Mouse (Mus musculus): Measurements from ENCODE around the gene Gm21680.
A peak's percentile ranks its signal among the peaks of the same experiment; 100 is the strongest.
"Not testable (repeated sequence)": the region's sequence is repeated elsewhere in the genome, so short reads cannot be mapped to it uniquely, and the experiment has no call there.

Gene Gm21680

GRCm38 (mm10) chr5:25972563-25972962 lies at the start of gene Gm21680:
Gm21680 (minus strand) TSS chr5:25972663.
- DNase-seq, result not testable (repeated sequence)

GRCm38 (mm10) chr5:26007697-26008096 lies 35.2 kb upstream of the Gm21680 start:
- peak; percentile 11 to 68 for DNase-seq

GRCm38 (mm10) chr5:26006937-26007695 lies 34.7 kb upstream of the Gm21680 start:
- peak; percentile 74 to 85 for DNase-seq

- not testable (repeated sequence) for DNase-seq
Observed at GRCm38 (mm10) chr5:26004698-26005097, 32.2 kb upstream of the Gm21680 start, which contains the start of gene Gm1979. Gm1979 (minus strand) TSS chr5:26004798.

GRCm38 (mm10) chr5:25988550-25988949 lies 16.1 kb upstream of the Gm21680 start, which contains the start of gene Gm21698:
Gm21698 (minus strand) TSS chr5:25988650.
- DNase-seq, result not testable (repeated sequence)

GRCm38 (mm10) chr5:25957050-25957449 lies 15.4 kb downstream of the Gm21680 start:
- DNase-seq, result peak; percentile 3 to 5

GRCm38 (mm10) chr5:25956611-25957010 lies 15.9 kb downstream of the Gm21680 start:
- peak; percentile 8 to 11 for DNase-seq

GRCm38 (mm10) chr5:25954317-25954716 lies 18.1 kb downstream of the Gm21680 start, which contains the start of gene Gm21671:
Gm21671 (minus strand) TSS chr5:25954417.
- not testable (repeated sequence) for DNase-seq

- DNase-seq, result not testable (repeated sequence)
Observed at GRCm38 (mm10) chr5:25945391-25945790, 27.1 kb downstream of the Gm21680 start.

- not testable (repeated sequence) for DNase-seq
Observed at GRCm38 (mm10) chr5:25942281-25942680, 30.2 kb downstream of the Gm21680 start, which contains the start of gene Gm21663. Gm21663 (minus strand) TSS chr5:25942381.

All from cerebellum, postnatal 14 days (tissue).